Mouse (Mus musculus) heart, adult 2 months (tissue): ENCODE results near the gene Cd200r2.

Experiments
- CTCF ChIP-seq: fragments of 200-600 bp; IDR thresholded peaks from 2 replicates; pipeline ENCODE4 v1.8.1; 2022; ENCODE audit warnings: antibody characterized with exemption, mild to moderate bottlenecking, moderate library complexity
- POLR2A ChIP-seq: fragments of 200-500 bp; IDR thresholded peaks from 2 replicates; pipeline ENCODE4 v1.6.1; 2011; ENCODE audit warnings: mild to moderate bottlenecking, low read depth, low read length, control low read depth; ENCODE audit not compliant: insufficient read depth

GRCm38 (mm10) chr16:44951360-44952114, 84.6 kb downstream of the Cd200r2 start:
- TF ChIP-seq POLR2A, result no peak
- TF ChIP-seq CTCF, result no peak
